Mouse (Mus musculus): Measurements from ENCODE around the gene Alpk3. TPM values are rescaled to one million over a fixed set of nuclear protein-coding genes. Genes with fewer than 3 reads are reported as not detected.
"Not testable (repeated sequence)": the region's sequence is repeated elsewhere in the genome, so short reads cannot be mapped to it uniquely, and the experiment has no call there.

Gene Alpk3
- polyA plus RNA-seq, 1 experiment from 2014 or later = 0.11 TPM

GRCm38 (mm10) chr7:81134614-81135067 is 77.2 kb downstream of the Alpk3 start:
- H3K27ac ChIP-seq (replicated peaks) = peak overlapping the region; percentile 71
- no peaks in the 10 kb centered on the region for H3K4me1 ChIP-seq (replicated peaks; ENCODE audit: control insufficient read depth, insufficient read depth)
- H3K9me3 ChIP-seq (ENCODE audit: control insufficient read depth, low read length) = no peaks in the 10 kb centered on the region
- ATAC-seq (ENCODE audit: low FRiP score, low TSS enrichment) = peak; percentile 87
- DNase-seq (ENCODE audit: low spot score) = peak; percentile 72
- no peak overlapping the region for H3K4me2 ChIP-seq (replicated peaks; ENCODE audit: low read depth)
- WGBS = under 1% methylated on average over 9 of the region's 9 CpGs
- no peak overlapping the region for H3K9ac ChIP-seq (ENCODE audit: low read length)
- no peaks in the 10 kb centered on the region for H3K27me3 ChIP-seq (ENCODE audit: control insufficient read depth, insufficient read depth, low read length)
- H3K4me3 ChIP-seq (ENCODE audit: low read depth, low read length) = no peak overlapping the region
- no peaks in the 10 kb centered on the region for H3K36me3 ChIP-seq (ENCODE audit: control insufficient read depth, insufficient read depth, low read length)
- no peak for TF ChIP-seq EP300 (optimal IDR thresholded peaks at IDR 0.05)
- peak; percentile 61 for TF ChIP-seq CTCF (IDR thresholded peaks at IDR 0.05; ENCODE audit: low read depth)

- 86% methylated on average over 5 of the region's 5 CpGs for WGBS
- Histone ChIP-seq H3K36me3 (ENCODE audit: control insufficient read depth, insufficient read depth, low read length) (no peaks in the 10 kb centered on the region), H3K4me1 (replicated peaks; ENCODE audit: control insufficient read depth, insufficient read depth) (no peaks in the 10 kb centered on the region), H3K27me3 (ENCODE audit: control insufficient read depth, insufficient read depth, low read length) (no peaks in the 10 kb centered on the region), H3K4me3 (ENCODE audit: low read depth, low read length) (no peak overlapping the region), H3K9ac (ENCODE audit: low read length) (no peak overlapping the region), H3K27ac (replicated peaks) (no peak overlapping the region), H3K9me3 (ENCODE audit: control insufficient read depth, low read length) (no peaks in the 10 kb centered on the region), H3K4me2 (replicated peaks; ENCODE audit: low read depth) (no peak overlapping the region)
- no peak for ATAC-seq (ENCODE audit: low FRiP score, low TSS enrichment)
- no peak for DNase-seq (ENCODE audit: low spot score)
- no peak for TF ChIP-seq EP300 (optimal IDR thresholded peaks at IDR 0.05)
- TF ChIP-seq CTCF (IDR thresholded peaks at IDR 0.05; ENCODE audit: low read depth) = no peak
Observed at GRCm38 (mm10) chr7:81137292-81137691, 79.9 kb downstream of the Alpk3 start.

GRCm38 (mm10) chr7:81139100-81139499 is 81.7 kb downstream of the Alpk3 start:
- H3K36me3 ChIP-seq (ENCODE audit: control insufficient read depth, insufficient read depth, low read length) = no peaks in the 10 kb centered on the region
- no peaks in the 10 kb centered on the region for H3K4me1 ChIP-seq (replicated peaks; ENCODE audit: control insufficient read depth, insufficient read depth)
- H3K9ac ChIP-seq (ENCODE audit: low read length) = no peak overlapping the region
- TF ChIP-seq EP300 (optimal IDR thresholded peaks at IDR 0.05) (no peak), CTCF (IDR thresholded peaks at IDR 0.05; ENCODE audit: low read depth) (no peak)
- no peaks in the 10 kb centered on the region for H3K27me3 ChIP-seq (ENCODE audit: control insufficient read depth, insufficient read depth, low read length)
- ATAC-seq (ENCODE audit: low FRiP score, low TSS enrichment) (no peak), DNase-seq (ENCODE audit: low spot score) (no peak)
- H3K4me3 ChIP-seq (ENCODE audit: low read depth, low read length) = no peak overlapping the region
- H3K9me3 ChIP-seq (ENCODE audit: control insufficient read depth, low read length) = no peaks in the 10 kb centered on the region
- 54% methylated on average over 7 of the region's 7 CpGs for WGBS
- no peak overlapping the region for H3K4me2 ChIP-seq (replicated peaks; ENCODE audit: low read depth)
- no peak overlapping the region for H3K27ac ChIP-seq (replicated peaks)

- H3K36me3 ChIP-seq (ENCODE audit: control insufficient read depth, insufficient read depth, low read length) = no peaks in the 10 kb centered on the region
- no peaks in the 10 kb centered on the region for H3K27me3 ChIP-seq (ENCODE audit: control insufficient read depth, insufficient read depth, low read length)
- TF ChIP-seq EP300 (optimal IDR thresholded peaks at IDR 0.05) = no peak
- no peak for TF ChIP-seq CTCF (IDR thresholded peaks at IDR 0.05; ENCODE audit: low read depth)
- DNase-seq (ENCODE audit: low spot score) = no peak
- no peak overlapping the region for H3K9ac ChIP-seq (ENCODE audit: low read length)
- ATAC-seq (ENCODE audit: low FRiP score, low TSS enrichment) = no peak
- no peak overlapping the region for H3K4me2 ChIP-seq (replicated peaks; ENCODE audit: low read depth)
- 81% methylated on average over 5 of the region's 5 CpGs for WGBS
- H3K4me3 ChIP-seq (ENCODE audit: low read depth, low read length) = no peak overlapping the region
- peak overlapping the region; percentile 24; the same call in 1 of the 2 replicates for H3K27ac ChIP-seq (replicated peaks)
- no peaks in the 10 kb centered on the region for H3K4me1 ChIP-seq (replicated peaks; ENCODE audit: control insufficient read depth, insufficient read depth)
- H3K9me3 ChIP-seq (ENCODE audit: control insufficient read depth, low read length) = no peaks in the 10 kb centered on the region
Observed at GRCm38 (mm10) chr7:81139671-81140404, 82.4 kb downstream of the Alpk3 start.

GRCm38 (mm10) chr7:81141541-81141940 is 84.1 kb downstream of the Alpk3 start:
- H3K9ac ChIP-seq (ENCODE audit: low read length) = no peak overlapping the region
- H3K9me3 ChIP-seq (ENCODE audit: control insufficient read depth, low read length) = no peaks in the 10 kb centered on the region
- H3K27me3 ChIP-seq (ENCODE audit: control insufficient read depth, insufficient read depth, low read length) = no peaks in the 10 kb centered on the region
- TF ChIP-seq EP300 (optimal IDR thresholded peaks at IDR 0.05) (no peak), CTCF (IDR thresholded peaks at IDR 0.05; ENCODE audit: low read depth) (no peak)
- no peak for ATAC-seq (ENCODE audit: low FRiP score, low TSS enrichment)
- no peak overlapping the region for H3K4me3 ChIP-seq (ENCODE audit: low read depth, low read length)
- no peaks in the 10 kb centered on the region for H3K36me3 ChIP-seq (ENCODE audit: control insufficient read depth, insufficient read depth, low read length)
- DNase-seq (ENCODE audit: low spot score) = no peak
- no peak overlapping the region for H3K4me2 ChIP-seq (replicated peaks; ENCODE audit: low read depth)
- no peaks in the 10 kb centered on the region for H3K4me1 ChIP-seq (replicated peaks; ENCODE audit: control insufficient read depth, insufficient read depth)
- no peak overlapping the region for H3K27ac ChIP-seq (replicated peaks)
- 89% methylated on average over 1 of the region's 1 CpGs for WGBS

GRCm38 (mm10) chr7:81143056-81143455 is 85.7 kb downstream of the Alpk3 start:
- not testable (repeated sequence) for H3K27me3 ChIP-seq (ENCODE audit: control insufficient read depth, insufficient read depth, low read length); H3K36me3 ChIP-seq (ENCODE audit: control insufficient read depth, insufficient read depth, low read length)
- 62% methylated on average over 4 of the region's 4 CpGs for WGBS

More at GRCm38 (mm10) chr7:81143056-81143455, 85.7 kb downstream of the Alpk3 start:
- not testable (repeated sequence) for H3K9ac ChIP-seq (ENCODE audit: low read length); H3K4me2 ChIP-seq (replicated peaks; ENCODE audit: low read depth); ATAC-seq (ENCODE audit: low FRiP score, low TSS enrichment); H3K9me3 ChIP-seq (ENCODE audit: control insufficient read depth, low read length); DNase-seq (ENCODE audit: low spot score); H3K27ac ChIP-seq (replicated peaks); H3K4me3 ChIP-seq (ENCODE audit: low read depth, low read length); H3K4me1 ChIP-seq (replicated peaks; ENCODE audit: control insufficient read depth, insufficient read depth)
